Mouse (Mus musculus) left cerebral cortex, adult 2 months (tissue): ENCODE data around the gene Ankle2. TPM values are rescaled to one million over a fixed set of nuclear protein-coding genes. Genes with fewer than 3 reads are reported as not detected.

Experiments used
- DNase-seq, 2 experiments: peaks; one replicate each; pipeline ENCODE4 v3.0.0; 2021 to 2022; ENCODE audit warnings: low spot score in 2 of 2, mixed read lengths in 1 of 2; ENCODE audit errors: extremely low spot score in 1 of 2
- H3K27ac ChIP-seq: fragments of 200-600 bp; 2 replicates; pipeline ENCODE4 v1.8.1; 2022
- H3K4me3 ChIP-seq: fragments of 200-600 bp; 2 replicates; pipeline ENCODE4 v1.8.1; 2022
- CTCF ChIP-seq: fragments of 200-600 bp; IDR thresholded peaks from 2 replicates; pipeline ENCODE4 v1.8.1; 2022; ENCODE audit warnings: antibody characterized with exemption, mild to moderate bottlenecking, moderate library complexity
- intact Hi-C: fragments of 180-260 bp; cut with DNase I; formaldehyde crosslinking; loops from one replicate; pipeline ENCODE4 v1.15.1; 2025
- total RNA-seq, 2 experiments: library from RNA; stranded (reverse); gene quantifications; 2 replicates each; pipeline ENCODE4 v1.2.3; 2021

Ankle2 gene
- total RNA-seq, 2 experiments from 2014 or later: 35.0 to 43.6 TPM

DNA sequence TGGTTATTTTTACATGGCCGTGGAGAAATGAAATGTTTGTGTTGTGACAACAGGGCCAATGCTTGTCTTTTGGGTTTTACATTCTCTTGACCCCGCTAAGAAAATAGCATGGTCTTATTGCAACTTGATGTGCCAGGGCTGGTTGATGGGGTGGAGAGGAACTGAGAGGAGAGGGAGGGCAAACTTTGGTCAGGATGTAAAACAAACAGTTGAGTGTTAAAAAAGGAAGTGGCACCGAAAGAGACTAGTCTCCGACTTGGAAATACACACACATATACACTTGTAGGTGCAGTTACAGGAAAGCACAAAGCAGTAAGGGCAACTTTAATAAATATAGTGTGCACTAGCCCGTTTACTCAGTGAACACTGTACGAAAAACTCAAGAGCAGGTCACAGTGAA lies 1.5 kb downstream of the Ankle2 start:
- Histone ChIP-seq H3K27ac (no peak overlapping the region), H3K4me3 (no peak overlapping the region)
- intact Hi-C loops: loop anchor here (2.0 kb wide), 1 partner anchor 52 kb away; no protein-coding TSS in a partner anchor
- DNase-seq: no peak
- no peak for TF ChIP-seq CTCF

DNA sequence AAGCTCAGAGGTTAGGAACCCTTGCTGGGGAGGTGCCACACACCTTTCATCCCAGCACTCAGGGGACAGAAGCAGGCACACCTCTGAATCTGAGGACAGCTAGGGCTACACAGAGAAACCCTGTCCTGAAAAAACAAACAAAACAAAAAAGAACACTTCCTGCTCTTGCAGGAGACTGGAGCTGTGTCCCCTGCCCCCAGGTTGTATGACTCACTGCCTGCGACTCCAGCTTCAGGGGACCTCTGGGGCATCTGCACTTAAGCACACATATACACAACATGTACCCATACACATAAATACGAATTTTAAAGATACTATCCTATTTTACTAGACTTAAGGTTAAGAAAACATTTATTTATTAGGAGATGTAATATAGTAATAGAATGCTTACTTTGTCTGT lies 13.3 kb downstream of the Ankle2 start:
- DNase-seq: no peak
- H3K27ac ChIP-seq: no peak overlapping the region

GRCm38 (mm10) chr5:110266941-110267340 lies 36.1 kb downstream of the Ankle2 start:
- intact Hi-C loops: no loop called here
- Histone ChIP-seq H3K4me3 (no peak overlapping the region), H3K27ac (no peak overlapping the region)
- DNase-seq: no peak
- no peak for TF ChIP-seq CTCF

More for the DNA sequence above, 13.3 kb downstream of the Ankle2 start:
- TF ChIP-seq CTCF: no peak
- intact Hi-C loops: no loop called here
- no peak overlapping the region for H3K4me3 ChIP-seq

DNA sequence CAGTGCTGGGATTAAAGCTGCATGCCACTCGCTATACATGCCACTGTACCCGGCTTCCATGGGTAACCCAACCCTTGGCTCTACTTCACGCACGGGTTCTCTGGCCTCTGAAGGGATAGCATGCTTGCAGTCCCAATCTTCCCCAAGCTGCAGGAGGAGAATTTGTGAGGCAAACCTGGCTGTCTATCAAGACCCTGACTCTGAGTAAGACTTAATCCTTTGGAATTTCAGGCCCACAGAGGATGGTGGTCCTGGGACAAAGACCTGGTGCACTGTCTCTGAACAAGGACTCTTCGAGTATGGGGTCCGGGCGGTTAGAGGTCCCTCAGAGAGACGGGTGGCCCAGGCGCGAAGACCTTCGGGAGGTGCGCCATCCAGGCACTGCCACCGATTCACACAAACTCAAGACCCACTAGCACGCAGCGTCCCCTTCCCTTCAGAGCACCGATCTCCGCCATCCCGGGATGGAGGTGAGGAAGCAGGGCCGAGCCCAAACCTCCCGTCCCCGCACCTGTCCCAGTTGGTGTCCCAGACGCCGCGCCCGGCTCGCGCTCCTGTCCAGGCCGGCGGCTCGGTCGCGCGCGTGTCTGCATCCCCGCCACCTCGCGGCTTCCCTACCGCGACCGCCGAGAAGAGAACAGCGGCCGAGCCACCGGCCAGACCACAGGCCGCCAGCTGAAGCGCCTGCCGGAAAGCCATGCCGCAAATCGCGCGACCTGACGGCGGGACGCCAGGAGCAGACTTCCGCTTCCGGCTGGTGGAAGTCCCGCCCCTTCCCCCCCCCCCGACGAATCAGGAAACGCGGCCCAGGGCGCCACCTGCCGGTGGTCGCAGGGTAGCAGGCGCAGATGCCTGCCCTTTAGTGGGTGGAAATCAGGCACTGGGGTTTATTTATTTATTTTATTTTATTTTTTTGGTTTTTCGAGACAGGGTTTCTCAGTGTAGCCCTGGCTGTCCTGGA lies 38.6 kb downstream of the Ankle2 start, which contains the start of gene Pgam5:
TSS of gene Pgam5 (minus strand) at position 773 of the 961 bp plus-strand sequence.
- peak within 1 kb of the TSS; percentile 77 for H3K4me3 ChIP-seq
- peak; percentile 84 for TF ChIP-seq CTCF
- intact Hi-C loops: no loop called here
- H3K27ac ChIP-seq: peak within 1 kb of the TSS; percentile 51
- DNase-seq: peak; percentile 87 to 89

DNA sequence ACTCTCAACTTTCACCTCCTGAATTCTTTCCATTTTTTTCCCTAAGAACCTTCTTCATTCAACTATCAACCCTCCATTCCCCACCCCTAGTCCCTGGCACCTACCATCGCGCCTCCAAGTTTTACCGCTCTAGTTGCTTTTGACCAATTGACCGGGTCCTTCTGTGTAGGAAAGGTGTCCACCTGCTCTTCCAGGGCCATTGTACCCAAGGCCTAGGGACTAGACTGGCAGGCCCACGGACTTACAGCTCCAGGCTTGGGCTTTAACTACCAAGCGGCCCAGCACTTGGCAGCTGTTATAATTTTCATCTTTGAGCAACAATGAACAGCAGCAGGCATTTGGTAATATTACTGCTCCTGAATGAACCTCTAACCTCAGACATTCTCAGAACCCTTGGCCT lies 39.4 kb downstream of the Ankle2 start:
- Histone ChIP-seq H3K4me3 (no peak overlapping the region), H3K27ac (no peak overlapping the region)
- intact Hi-C loops: no loop called here
- no peak for TF ChIP-seq CTCF
- DNase-seq: no peak

DNA sequence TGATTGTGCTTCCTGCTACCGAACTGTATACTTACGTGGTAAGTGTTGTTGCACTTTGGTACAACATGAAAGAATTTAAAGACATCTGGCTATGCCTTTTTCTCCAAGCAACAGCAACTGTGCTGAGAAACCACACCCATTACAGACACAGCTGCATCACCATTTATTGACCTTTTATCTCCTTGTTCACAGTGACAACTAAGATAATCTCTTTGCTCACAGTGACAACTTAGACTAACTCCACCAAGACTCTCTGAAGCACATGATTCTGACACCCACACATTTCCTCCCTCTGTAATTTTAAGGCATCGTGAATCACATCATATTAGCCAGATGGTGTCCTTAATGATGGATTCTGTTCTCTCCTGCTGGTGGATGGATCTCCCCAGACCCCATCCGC lies 43.3 kb downstream of the Ankle2 start:
- no peak overlapping the region for H3K27ac ChIP-seq
- H3K4me3 ChIP-seq: no peak overlapping the region
- DNase-seq: no peak
- no peak for TF ChIP-seq CTCF
- intact Hi-C loops: no loop called here

- H3K27ac ChIP-seq: no peak overlapping the region
- TF ChIP-seq CTCF: no peak
- H3K4me3 ChIP-seq: no peak overlapping the region
- intact Hi-C loops: no loop called here
- DNase-seq: no peak
Observed at GRCm38 (mm10) chr5:110274846-110275245, 44.0 kb downstream of the Ankle2 start.

- Histone ChIP-seq H3K4me3 (no peak overlapping the region), H3K27ac (no peak overlapping the region)
- intact Hi-C loops: no loop called here
- TF ChIP-seq CTCF: no peak
- DNase-seq: no peak
Observed at GRCm38 (mm10) chr5:110276391-110276790, 45.6 kb downstream of the Ankle2 start.

- TF ChIP-seq CTCF: no peak
- intact Hi-C loops: no loop called here
- no peak for DNase-seq
- Histone ChIP-seq H3K27ac (no peak overlapping the region), H3K4me3 (no peak overlapping the region)
Observed at GRCm38 (mm10) chr5:110276910-110277309, 46.1 kb downstream of the Ankle2 start.

DNA sequence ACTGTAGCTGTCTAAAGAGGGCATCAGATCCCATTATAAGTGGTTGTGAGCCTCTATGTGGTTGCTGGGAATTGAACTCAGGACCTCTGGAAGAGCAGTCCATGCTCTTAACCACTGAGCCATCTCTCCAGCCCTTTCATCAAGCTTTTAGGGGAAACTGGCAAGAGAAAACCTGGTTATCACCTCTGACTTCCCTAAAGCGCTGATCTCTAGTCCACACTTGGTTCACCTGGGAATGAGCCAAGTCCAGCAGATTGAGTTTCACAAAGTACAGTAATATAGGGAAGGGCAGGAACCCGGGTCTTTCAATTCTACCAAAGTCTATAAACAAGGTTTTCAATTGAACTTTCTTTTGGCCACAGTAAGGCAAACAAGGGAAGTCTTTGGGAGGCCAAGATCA lies 51.2 kb downstream of the Ankle2 start:
- no peak overlapping the region for H3K4me3 ChIP-seq
- no peak overlapping the region for H3K27ac ChIP-seq
- DNase-seq: no peak
- intact Hi-C loops: no loop called here
- TF ChIP-seq CTCF: no peak

- TF ChIP-seq CTCF: peak; percentile 54
- DNase-seq: no peak
- no peak overlapping the region for H3K4me3 ChIP-seq
- intact Hi-C loops: loop anchor here (2.0 kb wide), 1 partner anchor 52 kb away; no protein-coding TSS in a partner anchor
- no peak overlapping the region for H3K27ac ChIP-seq
Observed at GRCm38 (mm10) chr5:110284536-110284935, 53.7 kb downstream of the Ankle2 start.

DNA sequence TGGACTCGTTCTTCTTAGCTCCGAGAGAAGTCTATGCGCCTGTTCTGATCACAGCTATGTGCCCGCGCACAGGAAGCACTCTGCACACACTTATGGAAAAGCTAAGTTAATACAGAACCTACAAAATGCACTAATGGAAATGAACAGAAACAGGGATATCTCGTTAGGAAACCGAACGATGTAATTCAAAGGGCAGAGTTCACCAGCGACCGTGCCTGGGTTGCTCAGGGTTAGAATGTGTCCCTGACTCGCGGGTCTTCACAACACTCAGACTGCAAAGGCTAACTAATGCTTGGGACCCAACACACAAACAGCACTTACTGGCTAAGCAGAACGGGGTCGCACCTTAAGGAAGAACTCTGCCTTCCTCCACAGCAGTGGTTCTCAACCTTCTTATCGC lies 54.4 kb downstream of the Ankle2 start:
- intact Hi-C loops: loop anchor here (2.0 kb wide), 1 partner anchor 52 kb away; no protein-coding TSS in a partner anchor
- DNase-seq: no peak
- Histone ChIP-seq H3K4me3 (peak overlapping the region; percentile 74), H3K27ac (no peak overlapping the region)
- TF ChIP-seq CTCF: no peak
